Mouse (Mus musculus): ENCODE data around the gene Flywch1. TPM values are rescaled to one million over a fixed set of nuclear protein-coding genes. Genes with fewer than 3 reads are reported as not detected.
A peak's percentile ranks its signal among the peaks of the same experiment; 100 is the strongest.

The Flywch1 gene
- total RNA-seq, 4 experiments from 2014 or later, result 48.7 to 63.8 (median 54.3) TPM

DNA sequence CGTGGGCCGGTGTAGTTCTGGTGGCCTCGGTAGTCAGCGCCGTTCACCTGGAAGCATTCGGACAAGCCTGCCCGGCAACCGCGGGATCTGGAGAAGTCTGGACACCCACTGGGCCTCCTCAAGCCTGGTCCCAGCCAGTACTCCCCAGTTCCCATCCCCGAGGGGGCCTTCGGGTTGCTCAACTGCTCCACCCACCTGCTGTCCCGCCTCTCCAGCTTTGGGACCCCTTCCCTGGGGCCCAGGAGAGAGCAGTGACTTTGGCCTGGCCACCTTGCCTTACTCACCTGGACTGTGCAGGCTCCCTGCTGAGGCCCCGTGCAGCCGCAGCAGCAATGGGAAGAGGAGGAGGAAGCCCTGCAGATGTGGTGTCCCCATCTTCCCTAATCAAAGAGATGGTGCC, 26.8 kb downstream of the Flywch1 start:
- no peak for DNase-seq (ENCODE audit: low spot score in 2 of 2)

DNA sequence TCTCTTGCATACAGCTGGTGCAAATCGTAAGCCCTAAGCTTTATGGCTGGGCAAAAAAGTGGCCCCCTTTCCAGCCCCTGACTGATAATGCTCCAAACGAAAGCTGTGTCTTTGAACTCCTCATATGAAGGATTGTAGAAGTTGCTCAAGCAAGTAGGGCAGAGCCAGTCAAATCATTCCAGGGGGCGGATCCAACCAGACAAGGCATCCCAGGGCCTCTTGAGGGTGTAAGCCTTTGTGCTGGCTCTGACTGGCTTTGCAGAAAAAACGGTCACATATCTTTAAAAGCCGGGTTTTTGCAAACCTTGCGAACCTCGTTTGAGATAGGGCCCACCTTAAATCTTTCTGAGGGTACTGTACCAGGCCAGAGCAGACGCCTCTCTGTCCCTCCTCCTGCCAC, 27.3 kb downstream of the Flywch1 start:
- DNase-seq (ENCODE audit: low spot score in 2 of 2), result no peak

DNA sequence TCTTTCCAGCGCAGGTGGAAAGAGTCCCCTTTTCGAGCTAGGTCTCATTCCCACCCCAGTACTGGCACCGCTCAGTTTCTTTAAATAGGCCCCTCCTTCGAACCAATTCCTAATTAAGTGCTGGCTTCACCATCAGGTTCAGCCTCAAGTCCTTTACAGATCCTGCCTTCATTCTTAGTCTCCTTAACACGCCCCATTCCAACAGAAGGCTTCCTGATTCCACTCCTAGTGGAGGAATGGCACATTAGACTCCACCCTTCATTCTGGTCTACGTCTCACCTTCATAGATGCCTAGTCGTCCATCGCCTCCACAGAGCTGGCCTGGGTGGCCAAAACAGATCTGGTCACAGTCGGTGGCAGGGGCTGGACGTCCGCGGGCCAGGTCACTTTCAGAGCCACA, 28.5 kb downstream of the Flywch1 start:
- no peak for DNase-seq (ENCODE audit: low spot score in 2 of 2)

DNA sequence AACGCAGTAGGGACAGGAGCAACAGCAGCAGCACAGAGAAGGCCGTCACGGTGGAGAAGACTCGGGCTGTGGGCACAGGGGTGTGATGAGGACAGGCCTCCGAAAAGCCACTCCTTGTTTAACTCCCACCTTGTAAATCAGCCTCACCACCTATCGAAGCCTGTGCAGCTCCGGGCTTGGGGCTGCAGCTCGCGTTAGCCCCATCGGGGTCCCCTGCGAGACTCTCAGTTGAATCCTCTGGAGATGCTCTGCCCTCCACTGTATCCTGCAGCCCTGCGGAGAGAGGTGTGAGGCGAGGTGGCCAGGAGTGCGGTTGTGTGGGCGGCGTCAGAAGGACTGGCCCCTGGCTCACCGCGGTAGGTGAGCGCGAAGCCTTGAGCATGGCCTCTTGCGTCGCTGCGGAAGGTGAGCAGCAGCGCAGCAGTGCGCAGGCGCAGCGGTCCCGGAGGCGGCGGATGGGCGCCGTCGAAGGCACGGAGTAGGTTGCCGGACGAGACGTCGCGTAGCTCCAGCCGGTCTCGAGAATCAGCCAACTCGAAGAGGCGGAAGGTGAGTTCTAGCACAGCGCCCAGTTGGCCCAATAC, 29.1 kb downstream of the Flywch1 start:
- no peak for DNase-seq (ENCODE audit: low spot score in 2 of 2)

DNA sequence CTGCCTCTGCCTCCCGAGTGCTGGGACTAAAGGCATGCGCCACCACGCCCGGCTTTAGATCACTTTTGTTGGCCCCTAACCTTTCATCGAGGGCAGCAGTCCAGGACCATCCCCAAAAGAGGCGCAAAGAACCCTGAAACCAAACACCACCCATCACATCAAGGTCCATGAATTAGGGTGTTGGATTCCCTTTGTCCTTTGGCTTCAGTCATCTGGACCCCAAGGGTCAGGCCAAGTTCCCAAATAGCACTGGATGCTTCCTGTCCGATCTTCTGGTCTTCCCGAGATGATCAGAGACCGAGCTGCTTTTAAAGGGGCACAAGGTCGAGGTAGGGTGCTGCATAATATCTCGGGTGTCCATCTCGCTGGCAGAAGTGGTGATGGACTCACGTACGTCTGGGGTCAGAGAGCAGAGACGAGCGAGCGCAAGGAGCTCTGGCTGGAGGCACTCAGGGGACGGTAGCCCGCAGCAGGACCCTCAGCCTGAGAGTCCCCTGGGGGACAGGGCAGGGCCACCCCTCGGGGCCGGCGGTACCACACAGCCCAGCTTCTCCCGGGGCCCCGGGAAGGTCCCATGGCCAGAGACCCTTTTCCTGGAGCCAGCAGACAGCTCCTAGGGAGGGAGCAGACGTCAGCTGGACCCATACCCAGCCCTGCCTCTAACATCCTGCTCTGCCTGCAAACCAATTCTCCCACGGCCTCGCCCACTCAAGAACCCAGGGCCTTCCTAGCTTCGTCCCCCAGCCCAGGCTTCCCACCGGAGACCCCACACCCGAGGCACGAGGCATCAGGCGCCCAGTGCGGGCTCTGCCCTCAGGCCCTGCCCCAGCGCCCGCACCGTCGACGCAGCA, 29.8 kb downstream of the Flywch1 start:
- no peak for DNase-seq (ENCODE audit: low spot score in 2 of 2)

DNA sequence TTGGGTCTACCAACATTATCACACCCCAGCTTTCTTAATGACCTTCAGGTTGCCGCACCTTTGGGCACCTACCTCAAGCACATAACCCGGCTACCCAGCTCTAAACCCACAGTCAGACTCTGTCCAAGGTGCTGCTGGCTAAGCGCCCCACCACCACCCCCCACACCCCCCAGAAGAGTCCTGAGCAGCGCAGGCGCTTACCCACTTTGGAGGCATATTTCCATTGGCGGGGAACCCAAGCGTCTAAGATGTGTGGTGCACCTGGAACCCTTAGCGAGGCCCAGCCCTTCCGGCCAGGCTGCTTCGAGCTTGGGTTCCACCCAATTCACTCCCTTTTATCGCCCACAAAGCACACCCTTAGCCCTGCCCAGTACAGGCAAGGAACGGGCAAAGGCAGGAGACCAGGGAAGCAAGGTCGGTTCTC, 30.8 kb downstream of the Flywch1 start, which contains the start of gene Paqr4:
TSS of gene Paqr4 (minus strand) at position 270 of the 424 bp plus-strand sequence.
- DNase-seq (ENCODE audit: low spot score in 2 of 2), result no peak

DNA sequence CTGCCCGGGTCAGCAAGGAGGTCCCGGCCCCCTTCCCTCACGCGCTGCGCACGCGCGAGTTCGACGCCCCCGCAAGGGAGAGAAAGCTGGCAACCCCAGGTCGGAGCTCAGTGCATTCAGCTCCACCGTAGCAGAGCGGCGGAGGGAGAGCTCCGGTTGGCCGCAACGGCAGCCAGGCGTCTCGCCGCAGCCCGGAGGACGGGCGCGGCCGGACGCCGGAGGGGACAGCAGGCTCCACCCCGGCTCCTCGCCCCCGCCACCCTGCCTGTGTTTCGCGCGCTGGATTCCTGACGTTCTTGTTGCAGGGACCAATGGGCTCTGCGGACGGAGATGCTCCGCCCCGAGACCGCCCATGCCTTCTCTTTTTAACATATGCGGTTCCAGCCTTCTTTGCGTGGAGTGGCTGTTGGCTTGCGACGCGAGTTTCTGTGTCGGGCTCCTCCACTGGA, 31.2 kb downstream of the Flywch1 start:
- peak; percentile 75 to 79 for DNase-seq (ENCODE audit: low spot score in 2 of 2)

DNA sequence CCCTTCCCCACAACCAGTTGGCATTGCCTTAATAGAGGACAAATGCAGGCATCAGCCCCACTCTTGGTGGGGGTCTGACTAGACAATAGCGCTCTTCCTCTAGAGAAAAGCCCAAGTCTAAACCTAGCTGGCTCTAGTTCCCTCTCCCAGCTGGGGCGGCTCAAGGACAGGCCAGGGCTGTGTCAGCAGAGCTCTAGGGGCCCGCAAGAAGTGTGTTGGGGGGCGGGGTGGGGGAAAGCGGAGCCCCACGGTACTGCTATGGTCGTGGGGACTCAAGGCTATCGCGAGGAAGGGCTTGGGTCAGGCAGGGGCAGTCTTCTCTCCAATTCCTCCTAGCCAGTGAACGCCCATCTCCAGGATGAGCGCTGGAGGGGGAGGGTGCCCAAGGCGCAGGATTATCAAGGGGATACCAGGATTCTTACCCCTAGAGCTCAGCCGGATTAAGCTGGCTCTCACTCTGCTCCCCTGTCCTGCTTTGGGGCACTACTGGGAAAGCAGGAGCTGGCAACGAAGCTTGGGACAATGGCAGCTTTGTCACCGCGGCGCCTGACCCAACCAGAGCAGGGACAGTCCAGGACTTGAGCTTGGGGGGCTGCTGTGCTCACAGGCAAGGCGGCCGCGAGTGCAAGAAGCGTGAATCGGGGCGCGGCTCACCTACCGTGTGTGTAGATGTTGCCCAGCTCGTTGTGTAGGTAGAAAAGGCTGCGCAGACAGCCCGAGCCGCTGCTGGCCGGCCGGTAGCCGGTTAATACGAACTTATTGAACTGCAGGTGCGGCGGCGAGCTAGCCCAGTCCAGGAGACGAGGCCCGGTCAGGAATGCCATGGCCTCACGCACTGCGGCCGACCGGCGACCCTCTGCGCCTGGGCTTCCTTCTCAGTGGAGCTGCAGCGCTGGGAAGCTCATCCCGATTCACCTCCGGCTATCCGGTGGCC, 31.9 kb downstream of the Flywch1 start:
- no peak for DNase-seq (ENCODE audit: low spot score in 2 of 2)

DNA sequence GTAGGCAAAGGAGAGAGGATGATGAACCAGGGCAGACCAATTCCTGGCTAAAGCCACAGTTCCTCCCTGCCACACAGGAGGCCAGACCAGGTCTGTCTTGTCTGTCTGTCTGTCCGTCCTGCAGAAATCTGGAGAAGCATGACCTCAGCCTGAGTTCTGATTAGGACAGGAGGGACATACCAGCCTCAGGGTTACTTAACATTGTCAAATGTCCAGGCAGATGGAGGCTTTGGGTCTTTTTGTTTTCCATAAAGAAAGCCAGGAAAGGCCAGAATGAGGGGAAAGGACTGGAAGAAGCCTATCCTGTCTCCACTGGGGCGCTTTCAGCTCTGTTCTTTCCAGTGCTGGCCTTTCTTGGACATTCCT, 32.6 kb downstream of the Flywch1 start:
- DNase-seq (ENCODE audit: low spot score in 2 of 2), result no peak

DNA sequence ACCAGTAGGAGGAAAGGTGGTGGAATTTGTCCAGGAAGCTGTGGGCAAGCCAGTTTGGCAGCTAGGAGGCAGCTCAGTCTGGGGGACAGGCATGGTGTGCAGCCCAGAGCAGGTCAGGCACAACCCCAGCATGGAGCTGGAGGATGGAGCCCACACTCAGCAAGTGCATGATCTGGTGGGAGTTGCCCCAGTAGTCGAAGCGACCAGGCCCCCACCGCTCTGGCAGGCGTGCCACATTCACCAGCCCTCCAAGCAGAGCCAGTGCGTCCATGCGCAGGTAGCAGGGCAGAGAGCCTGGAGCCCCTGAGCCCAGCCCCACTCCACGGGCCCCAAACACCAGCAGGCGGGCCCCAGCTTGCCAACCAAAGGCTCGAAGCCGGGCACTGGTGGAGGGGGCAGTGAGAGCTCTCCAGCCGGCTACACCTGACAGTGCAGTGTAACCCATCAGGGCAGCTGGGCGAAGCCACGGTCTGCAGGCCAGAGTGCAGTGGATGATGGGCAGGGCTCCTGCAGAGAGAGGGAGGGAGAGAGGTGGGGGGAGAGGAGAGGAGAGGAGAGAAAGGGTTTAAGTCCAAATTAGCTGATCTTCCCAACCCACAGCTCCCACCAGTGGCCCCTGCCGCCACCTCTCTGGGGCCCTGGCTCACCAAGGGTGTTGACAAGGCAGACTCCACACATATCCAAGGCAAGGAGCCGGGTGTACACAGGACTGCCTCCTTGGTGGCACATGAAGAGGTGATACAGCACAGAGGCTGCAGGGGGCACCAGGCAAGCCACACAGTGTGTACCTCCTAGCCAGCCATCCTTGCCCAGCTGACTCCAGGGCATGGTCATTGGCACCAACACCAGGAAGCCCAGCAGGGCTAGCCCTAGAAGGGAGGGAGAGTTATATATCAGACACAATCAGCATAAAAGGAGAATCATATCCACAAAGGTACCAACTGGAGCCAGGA, 33.6 kb downstream of the Flywch1 start:
- no peak for DNase-seq (ENCODE audit: low spot score in 2 of 2)

DNA sequence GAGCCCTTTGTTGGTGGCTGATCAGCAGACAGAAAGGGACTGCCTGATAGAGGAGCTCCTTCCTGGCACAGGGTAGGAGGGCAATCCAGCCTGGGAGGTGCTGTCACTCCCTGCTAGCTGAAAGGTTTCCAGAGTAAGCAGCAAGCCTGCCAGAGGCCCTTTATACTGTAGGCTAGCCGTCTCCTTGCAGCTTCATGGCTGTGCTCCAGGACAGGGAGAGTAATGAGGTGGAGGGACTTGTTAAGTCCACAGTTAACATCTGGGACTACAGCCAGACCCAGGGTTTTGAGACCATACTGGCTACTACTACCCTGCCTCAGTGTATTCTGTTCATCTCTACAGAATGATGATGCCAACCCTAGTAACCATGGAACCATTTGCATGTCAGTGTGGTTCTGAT, 37.1 kb downstream of the Flywch1 start:
- DNase-seq (ENCODE audit: low spot score in 2 of 2), result no peak

DNA sequence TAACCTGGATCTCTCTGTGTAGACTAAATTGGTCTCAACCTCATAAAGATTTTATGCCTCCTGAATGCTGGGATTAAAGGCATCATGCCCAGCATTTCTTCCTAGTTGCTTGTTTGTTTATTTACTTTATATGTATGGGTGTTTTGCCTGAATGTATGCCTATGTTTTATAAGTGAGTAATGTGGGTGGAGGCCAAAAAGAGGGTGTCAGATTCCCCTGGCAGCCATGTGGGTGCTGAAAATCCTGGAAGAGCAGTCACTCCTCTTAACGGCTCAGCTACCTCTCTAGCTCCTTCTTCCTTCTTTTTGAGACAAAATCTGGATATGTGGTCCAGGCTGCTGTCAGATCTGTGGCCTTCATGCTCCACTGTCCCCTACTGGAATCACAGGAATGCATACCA, 41.0 kb downstream of the Flywch1 start:
- no peak for DNase-seq (ENCODE audit: low spot score in 2 of 2)

DNA sequence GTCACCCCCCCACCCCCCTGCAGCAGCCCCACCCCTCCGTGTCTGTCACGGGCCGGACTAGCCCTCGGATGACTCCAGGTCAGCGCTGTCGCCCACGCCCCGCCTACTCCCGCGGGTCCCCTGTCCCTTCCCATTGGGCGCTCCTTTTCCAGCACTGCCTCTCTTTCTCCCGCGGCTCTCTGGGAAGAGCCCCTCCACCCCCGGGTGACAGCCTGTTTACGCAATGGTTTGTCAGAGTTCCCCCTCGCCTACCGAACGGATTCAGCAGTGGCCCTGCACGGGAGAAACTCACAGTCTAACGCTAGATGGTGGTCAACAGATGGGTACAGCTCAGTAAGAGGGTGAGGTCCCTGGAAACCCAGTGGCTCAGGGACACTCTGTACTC, 44.7 kb downstream of the Flywch1 start:
- peak; percentile 67 to 78 for DNase-seq (ENCODE audit: low spot score in 2 of 2)

DNA sequence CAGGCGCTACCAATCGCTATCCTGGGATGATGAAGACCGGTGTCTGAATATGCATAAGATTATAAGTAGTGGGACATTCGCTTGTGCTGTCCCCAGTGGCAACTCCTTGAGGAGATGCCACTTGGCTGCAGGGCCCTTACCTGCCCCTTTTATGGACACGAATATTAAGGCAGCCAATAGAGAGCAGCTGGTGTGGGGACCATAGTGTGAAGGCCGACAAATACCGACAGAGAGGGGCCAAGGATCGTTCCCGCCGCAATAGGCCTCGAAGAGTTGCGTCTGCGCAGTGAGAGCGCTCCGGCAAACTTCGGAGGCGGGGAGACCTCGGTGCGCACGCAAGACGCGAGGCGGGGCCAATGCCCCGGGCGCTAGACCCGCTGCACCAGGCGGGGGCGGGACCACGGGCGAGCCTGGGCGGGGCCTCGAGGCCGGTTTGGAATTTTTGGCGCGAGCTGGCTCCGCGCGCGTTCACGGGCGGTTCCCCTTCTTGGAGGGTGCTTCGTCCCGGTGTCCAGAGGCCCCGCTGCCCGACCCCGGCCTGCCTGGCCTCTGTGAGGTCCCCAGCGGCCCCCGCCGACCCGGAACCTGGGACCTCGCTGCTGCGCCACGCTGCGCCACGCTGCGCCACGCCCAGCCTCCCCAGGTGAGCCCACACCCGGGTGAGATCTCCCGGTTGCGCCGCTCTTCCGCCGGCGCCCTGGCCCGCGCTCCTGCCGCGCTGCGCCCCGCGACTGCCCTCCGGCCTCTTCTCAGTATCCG, 45.2 kb downstream of the Flywch1 start, which contains the start of gene Pkmyt1:
TSS of gene Pkmyt1 (plus strand) at position 338 of the 759 bp plus-strand sequence.
- peak; percentile 88 to 91 for DNase-seq (ENCODE audit: low spot score in 2 of 2)

DNA sequence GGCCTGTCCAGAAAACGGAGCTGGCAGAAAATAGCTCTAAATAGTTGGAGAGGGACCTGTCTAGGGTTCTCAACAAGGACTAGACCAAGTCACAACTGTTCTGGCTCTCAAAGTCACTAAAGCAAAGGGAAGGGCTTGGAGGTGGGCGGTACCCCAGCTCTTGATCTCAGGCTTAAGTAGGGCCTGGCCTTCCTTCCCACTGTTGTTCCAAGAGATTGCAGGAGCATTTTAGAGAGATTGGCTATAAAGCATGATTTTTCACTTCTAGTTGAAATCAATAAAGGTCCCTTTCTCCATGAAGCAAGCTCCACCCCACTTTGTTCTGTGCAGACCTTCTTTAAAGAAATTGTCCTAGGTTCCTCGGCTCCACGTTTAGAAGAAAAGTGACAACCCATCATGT, 45.9 kb downstream of the Flywch1 start:
- no peak for DNase-seq (ENCODE audit: low spot score in 2 of 2)

DNA sequence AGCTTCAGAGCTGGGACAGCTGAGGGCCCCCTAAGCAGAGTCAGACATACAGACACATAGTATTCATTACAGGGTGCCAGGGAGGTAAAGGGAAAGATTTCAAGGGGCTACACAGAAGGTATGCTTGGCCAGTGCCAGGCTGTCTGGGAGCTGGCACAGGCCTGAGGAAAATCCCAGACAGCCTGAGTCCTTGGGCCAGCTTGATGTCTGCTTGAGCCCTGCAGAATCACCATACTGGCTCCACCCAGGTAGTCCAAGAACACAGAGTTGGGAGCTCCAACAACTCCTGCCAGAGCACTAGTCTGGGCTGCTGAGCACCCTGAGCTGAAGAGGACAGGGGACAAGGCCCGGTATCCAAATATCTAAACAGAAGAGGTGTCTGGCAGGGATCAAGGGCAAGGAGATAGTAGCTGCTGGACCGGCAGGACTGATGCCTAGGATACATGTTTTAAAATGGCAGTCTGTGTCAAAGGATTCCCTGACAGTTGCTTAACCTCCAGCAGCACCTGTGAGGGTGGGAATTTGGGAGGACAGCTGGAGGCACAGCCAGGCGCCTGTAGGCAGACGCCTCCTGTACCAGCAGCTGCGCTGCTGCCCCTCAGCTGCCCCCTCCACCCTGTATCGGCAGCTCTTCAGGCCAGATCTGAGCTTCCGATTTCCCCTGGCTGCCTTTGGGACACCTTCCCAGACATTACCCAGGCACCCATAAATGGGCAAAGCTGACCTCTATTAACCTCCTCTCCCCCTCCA, 48.9 kb downstream of the Flywch1 start, which contains the start of gene 1520401A03Rik:
TSS of gene 1520401A03Rik (minus strand) at position 408 of the 750 bp plus-strand sequence.
- DNase-seq (ENCODE audit: low spot score in 2 of 2), result no peak

DNA sequence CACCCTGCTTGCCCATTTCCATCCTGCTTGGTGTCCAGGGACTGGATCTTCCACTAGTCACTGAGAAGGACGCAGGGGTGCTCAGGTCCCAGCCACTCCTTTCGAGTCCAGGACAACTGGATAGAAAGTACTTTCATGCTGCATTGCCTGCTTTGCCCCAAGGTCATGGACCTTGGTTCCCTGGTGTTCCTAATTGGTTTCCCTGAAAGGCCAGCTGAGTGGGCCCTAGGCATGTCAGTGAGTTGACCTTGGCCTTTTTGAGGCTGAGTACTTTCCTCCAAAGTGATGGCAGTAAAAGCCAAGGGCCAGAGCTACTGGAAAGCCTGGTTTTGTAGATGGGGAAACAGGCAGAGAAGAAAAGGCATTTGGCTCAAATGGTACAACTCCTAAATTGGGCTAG, 49.5 kb downstream of the Flywch1 start:
- no peak for DNase-seq (ENCODE audit: low spot score in 2 of 2)

DNA sequence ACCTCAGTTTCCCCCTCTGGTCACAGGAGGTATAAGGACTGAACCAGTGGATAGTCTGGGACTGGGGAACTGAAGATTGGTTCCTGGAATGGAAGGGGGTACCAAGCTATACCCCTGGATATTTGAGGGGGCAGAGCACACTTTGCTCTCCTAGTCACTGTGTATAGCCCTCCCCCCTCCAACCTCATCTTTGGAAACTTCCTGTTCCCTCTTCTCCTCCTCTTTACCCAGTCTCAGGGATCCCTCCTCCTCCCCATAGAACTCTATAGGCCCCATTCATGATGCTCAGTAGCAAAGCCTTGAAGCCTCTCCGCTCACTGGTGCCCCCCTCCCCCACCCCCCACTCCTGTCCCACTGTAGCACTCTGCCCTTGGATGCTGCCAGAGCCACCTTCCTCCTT, 51.9 kb downstream of the Flywch1 start:
- DNase-seq (ENCODE audit: low spot score in 2 of 2), result no peak

DNA sequence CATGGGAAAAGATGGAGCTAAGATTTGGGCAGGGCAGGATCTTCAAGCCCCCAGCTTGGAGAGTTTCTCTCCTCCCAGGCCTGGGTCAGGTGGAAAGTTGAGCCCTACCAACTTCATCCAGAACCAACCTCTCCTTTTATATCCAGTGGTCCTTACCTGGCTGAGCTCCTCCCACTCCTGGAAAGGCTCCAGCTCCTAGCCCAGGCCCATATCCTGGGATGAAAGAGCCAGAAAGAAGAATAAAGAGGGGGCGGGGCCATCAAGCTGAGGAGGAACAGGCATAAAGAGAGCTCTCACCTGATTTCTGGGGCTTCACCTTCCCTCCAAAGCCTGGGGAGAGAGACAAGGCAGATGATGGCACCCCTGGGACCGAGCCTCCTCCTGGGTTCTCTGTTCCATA, 54.4 kb downstream of the Flywch1 start:
- no peak for DNase-seq (ENCODE audit: low spot score in 2 of 2)

Data from gastrocnemius, adult 8-10 months (tissue).